In genomic region chr19:4304251-4304821, GRCm38 (mm10) we compare ENCODE assay signal across 8 mouse cellular contexts. TPM values are rescaled to one million over a fixed set of nuclear protein-coding genes. Genes with fewer than 3 reads are reported as not detected.
DNase-seq lines count a peak whose midpoint lies in the region; ATAC-seq and TF ChIP-seq lines count a peak whose summit lies in the region.

No protein-coding gene starts in this region.

- H3ac ChIP-seq in myocyte (ENCODE audit: control insufficient read depth, insufficient read length): no peak overlapping the region

- peak overlapping the region; percentile 98 for H3K9ac ChIP-seq in forebrain, embryonic 13.5 days
- 0 out of 2 replicates have a peak overlapping the region, but pooled peaks have one; percentile 5 for H3K9ac ChIP-seq in limb, embryonic 14.5 days (ENCODE audit: low read depth, low read length, severe bottlenecking)

- WGBS in forebrain, embryonic 13.5 days: 77% methylated on average over 5 of the region's 5 CpGs
- 66% methylated on average over 5 of the region's 5 CpGs for WGBS in limb, embryonic 14.5 days

- no peak for TF ChIP-seq POLR2A in limb, embryonic 14.5 days (IDR thresholded peaks at IDR 0.05; ENCODE audit: borderline replicate concordance, extremely low read depth, insufficient read depth, insufficient read length)
- TF ChIP-seq POLR2A in myocyte (IDR thresholded peaks at IDR 0.05; ENCODE audit: insufficient read length, low read depth): no peak

- peak overlapping the region; percentile 14; the same call in 1 of the 2 replicates for H3K27ac ChIP-seq in forebrain, embryonic 13.5 days
- H3K27ac ChIP-seq in limb, embryonic 14.5 days (replicated peaks; ENCODE audit: low read depth, low read length): no peak overlapping the region

- peaks cover 46% of the 10 kb centered on the region for H3K79me2 ChIP-seq in myocyte (ENCODE audit: control insufficient read depth, insufficient read depth)

- H3K27me3 ChIP-seq in forebrain, embryonic 13.5 days: no peaks in the 10 kb centered on the region
- no peaks in the 10 kb centered on the region for H3K27me3 ChIP-seq in limb, embryonic 14.5 days (ENCODE audit: control insufficient read depth, insufficient read depth, low read length)
- H3K27me3 ChIP-seq in myocyte (ENCODE audit: control insufficient read depth, insufficient read depth, insufficient read length): no peaks in the 10 kb centered on the region

- H3K36me3 ChIP-seq in forebrain, embryonic 13.5 days (ENCODE audit: poor library complexity, severe bottlenecking): no peaks in the 10 kb centered on the region
- no peaks in the 10 kb centered on the region for H3K36me3 ChIP-seq in limb, embryonic 14.5 days (ENCODE audit: control insufficient read depth, insufficient read depth, low read length)
- no peaks in the 10 kb centered on the region for H3K36me3 ChIP-seq in myocyte (ENCODE audit: control insufficient read depth, insufficient read depth)

- ATAC-seq in forebrain, embryonic 13.5 days: no peak
- ATAC-seq in limb, embryonic 14.5 days (ENCODE audit: low FRiP score, low read depth): no peak
- no peak for ATAC-seq in frontal cortex, adult (ENCODE audit: low TSS enrichment)

- H3K9me3 ChIP-seq in forebrain, embryonic 13.5 days (replicated peaks): no peaks in the 10 kb centered on the region
- H3K9me3 ChIP-seq in limb, embryonic 14.5 days (ENCODE audit: control insufficient read depth, low read length): no peaks in the 10 kb centered on the region

- peak overlapping the region; percentile 88 for H3K4me2 ChIP-seq in forebrain, embryonic 13.5 days
- H3K4me2 ChIP-seq in limb, embryonic 14.5 days (replicated peaks; ENCODE audit: low read depth, low read length, severe bottlenecking): peak overlapping the region; percentile 85
- peak overlapping the region; percentile 80 for H3K4me2 ChIP-seq in myocyte (ENCODE audit: low read depth)

- peak; percentile 27 for DNase-seq in right cerebral cortex, postnatal 4 days
- no peak for DNase-seq in right cerebral cortex, adult 2 months (ENCODE audit: low spot score in 2 of 2)
- no peak for DNase-seq in limb, embryonic 14.5 days (ENCODE audit: low spot score)
- DNase-seq in ovary, adult 18-20 months (ENCODE audit: low spot score): no peak
- no peak for DNase-seq in ovary, postnatal 14 days (ENCODE audit: low spot score)

- peaks cover 54% of the 10 kb centered on the region for H3K4me1 ChIP-seq in forebrain, embryonic 13.5 days
- H3K4me1 ChIP-seq in limb, embryonic 14.5 days (ENCODE audit: control insufficient read depth, insufficient read depth, low read length): peaks cover 55% of the 10 kb centered on the region

- H3K4me3 ChIP-seq in forebrain, embryonic 13.5 days: peak overlapping the region; percentile 98
- peak overlapping the region; percentile 97; the same call in 1 of the 2 replicates for H3K4me3 ChIP-seq in limb, embryonic 14.5 days (replicated peaks; ENCODE audit: low read length)
- peak overlapping the region; percentile 43 for H3K4me3 ChIP-seq in myocyte

TF ChIP-seq in myocyte, 11 proteins besides CTCF, POLR2A, EP300 and RAD21:
- TF ChIP-seq TCF12 (IDR thresholded peaks at IDR 0.05; ENCODE audit: insufficient read depth, poor library complexity, severe bottlenecking): no peak
- no peak for TF ChIP-seq E2F4 (IDR thresholded peaks at IDR 0.05; ENCODE audit: insufficient read depth)
- no peak for TF ChIP-seq MYOG (IDR thresholded peaks at IDR 0.05; ENCODE audit: control insufficient read depth in 1 of 3, insufficient read depth in 1 of 3, insufficient read length in 2 of 3, low read depth in 2 of 3)
- no peak for TF ChIP-seq CEBPB (IDR thresholded peaks at IDR 0.05; ENCODE audit: insufficient read depth, poor library complexity, severe bottlenecking)
- TF ChIP-seq SRF (IDR thresholded peaks at IDR 0.05; ENCODE audit: control insufficient read depth, insufficient read length, low read depth): no peak
- no peak for TF ChIP-seq POLR2AphosphoS2 (IDR thresholded peaks at IDR 0.05; ENCODE audit: insufficient read length, low read depth)
- TF ChIP-seq USF1 (IDR thresholded peaks at IDR 0.05; ENCODE audit: low read depth): no peak
- no peak for TF ChIP-seq MYOD1 (IDR thresholded peaks at IDR 0.05; ENCODE audit: control insufficient read depth in 1 of 3, insufficient read length in 2 of 3, low read depth in 2 of 3)
- TF ChIP-seq TCF3 (IDR thresholded peaks at IDR 0.05; ENCODE audit: insufficient read length, low read depth): no peak
- TF ChIP-seq MAX (IDR thresholded peaks at IDR 0.05; ENCODE audit: low read depth): no peak
- TF ChIP-seq REST (IDR thresholded peaks at IDR 0.05; ENCODE audit: insufficient read depth, insufficient read length): no peak
TF ChIP-seq in myocyte: peak in this region for 0.

RNA-seq across cellular contexts. Expression of gene Grk2, which starts 1.7 kb away (rescaled TPM):
- 14.4 and 15.6 TPM in 2 replicates for polyA plus RNA-seq in forebrain, embryonic 13.5 days (2015; fragmentation: Nextera tagmentation; extraction: Ambion mirVana)
- 83.6 and 92.1 TPM in 2 replicates for polyA plus RNA-seq in limb, embryonic 14.5 days (2012; rRNA removed)
- 22.3 and 22.9 TPM in 2 replicates for polyA plus RNA-seq in limb, embryonic 14.5 days (2014; fragmentation: Nextera tagmentation; extraction: Ambion mirVana)
- polyA plus RNA-seq in myocyte (2012; fragmentation: generic; extraction: Trizol): 56.3 TPM

RNA-seq across cellular contexts. Expression of gene Ankrd13d, which starts 21.4 kb away (rescaled TPM):
- 14.0 and 15.2 TPM in 2 replicates for polyA plus RNA-seq in forebrain, embryonic 13.5 days (2015; fragmentation: Nextera tagmentation; extraction: Ambion mirVana)
- polyA plus RNA-seq in limb, embryonic 14.5 days (2012; rRNA removed): 25.2 and 33.2 TPM in 2 replicates
- 10.2 and 11.5 TPM in 2 replicates for polyA plus RNA-seq in limb, embryonic 14.5 days (2014; fragmentation: Nextera tagmentation; extraction: Ambion mirVana)
- polyA plus RNA-seq in myocyte (2012; fragmentation: generic; extraction: Trizol): 1.7 TPM

RNA-seq across cellular contexts. Expression of gene Ssh3, which starts 35.4 kb away (rescaled TPM):
- 3.6 and 4.8 TPM in 2 replicates for polyA plus RNA-seq in forebrain, embryonic 13.5 days (2015; fragmentation: Nextera tagmentation; extraction: Ambion mirVana)
- 57.5 and 65.5 TPM in 2 replicates for polyA plus RNA-seq in limb, embryonic 14.5 days (2012; rRNA removed)
- 21.2 and 22.3 TPM in 2 replicates for polyA plus RNA-seq in limb, embryonic 14.5 days (2014; fragmentation: Nextera tagmentation; extraction: Ambion mirVana)
- polyA plus RNA-seq in myocyte (2012; fragmentation: generic; extraction: Trizol): 0.17 TPM

Comparison
In these comparisons a context has a peak if more than half of its experiments do, and no peak if none do; other contexts are left out.
1. H3K4me3 ChIP-seq: peak in every context shown above with its lines; median percentile 98 in forebrain, embryonic 13.5 days; 97 in limb, embryonic 14.5 days; 43 in myocyte.